ENCODE assay signal across 14 mouse cellular contexts in genomic region chr10:8878824-8879223, GRCm38 (mm10). TPM values are rescaled to one million over a fixed set of nuclear protein-coding genes. Genes with fewer than 3 reads are reported as not detected.
DNase-seq lines count a peak whose midpoint lies in the region; ATAC-seq and TF ChIP-seq lines count a peak whose summit lies in the region.
"Had no signal": no experiment of that assay in that cellular context is flagged by ENCODE, and none has a peak within 500 bp of the region (broad histone marks: within the 10 kb centered on the region; RNA-seq: fewer than 3 reads in every experiment).

No protein-coding gene starts in this region.

- no peaks in the 10 kb centered on the region for H3K27me3 ChIP-seq in heart, embryonic 16.5 days (ENCODE audit: control insufficient read depth, insufficient read depth, low read length)
- no peaks in the 10 kb centered on the region for H3K27me3 ChIP-seq in intestine, embryonic 15.5 days (replicated peaks)
- H3K27me3 ChIP-seq: hindbrain, embryonic 12.5 days had no signal

- peak overlapping the region; percentile 15 for H3K4me2 ChIP-seq in heart, embryonic 16.5 days (ENCODE audit: low read depth, low read length)
- H3K4me2 ChIP-seq in intestine, embryonic 15.5 days (replicated peaks) = peak overlapping the region; percentile 34; the same call in 1 of the 2 replicates
- H3K4me2 ChIP-seq: hindbrain, embryonic 12.5 days had no signal

- no peak overlapping the region for H3K9ac ChIP-seq in heart, embryonic 16.5 days (ENCODE audit: low read length)
- H3K9ac ChIP-seq in ES-E14 (ENCODE audit: insufficient read depth, low read depth, low read length, poor library complexity, severe bottlenecking) = 0 out of 2 replicates have a peak overlapping the region, but pooled peaks have one; percentile 58
- H3K9ac ChIP-seq in intestine, embryonic 15.5 days = no peak overlapping the region
- H3K9ac ChIP-seq: hindbrain, embryonic 12.5 days; liver, embryonic 14.5 days had no signal

- no peak overlapping the region for H3K27ac ChIP-seq in heart, embryonic 16.5 days (ENCODE audit: low read length)
- H3K27ac ChIP-seq in ES-E14 (ENCODE audit: insufficient read depth, low read depth, low read length, poor library complexity, severe bottlenecking) = peak overlapping the region; percentile 6; the same call in 1 of the 2 replicates
- no peak overlapping the region for H3K27ac ChIP-seq in intestine, embryonic 15.5 days
- H3K27ac ChIP-seq: forebrain, embryonic 10.5 days; hindbrain, embryonic 12.5 days; liver, embryonic 14.5 days had no signal

- H3K36me3 ChIP-seq in heart, embryonic 16.5 days (ENCODE audit: control insufficient read depth, insufficient read depth) = peaks cover 2% of the 10 kb centered on the region; the same call in 1 of the 2 replicates
- H3K36me3 ChIP-seq in ES-E14 (ENCODE audit: control insufficient read depth, insufficient read depth, low read length, poor library complexity, severe bottlenecking) = peaks cover 2% of the 10 kb centered on the region; the same call in 1 of the 2 replicates
- H3K36me3 ChIP-seq in intestine, embryonic 15.5 days = no peaks in the 10 kb centered on the region
- H3K36me3 ChIP-seq: hindbrain, embryonic 12.5 days had no signal

- in situ Hi-C loops in ES-E14 (cut with MboI; ENCODE audit: low sequenced_read_pairs in 2 of 2, unreplicated experiment in 2 of 2) = no loop called here

- 29% methylated on average over 9 of the region's 9 CpGs for WGBS in heart, embryonic 16.5 days
- 36% methylated on average over 9 of the region's 9 CpGs for WGBS in intestine, embryonic 15.5 days

- 0 out of 2 replicates have a peak, but pooled peaks cover 2% of the 10 kb centered on the region for H3K9me3 ChIP-seq in heart, embryonic 16.5 days (replicated peaks; ENCODE audit: control insufficient read depth, low read length)
- no peaks in the 10 kb centered on the region for H3K9me3 ChIP-seq in ES-E14 (ENCODE audit: control insufficient read depth, insufficient read depth, low read depth, low read length)
- H3K9me3 ChIP-seq in intestine, embryonic 15.5 days = no peaks in the 10 kb centered on the region
- H3K9me3 ChIP-seq: hindbrain, embryonic 12.5 days had no signal

- no peak for DNase-seq in heart, postnatal 10 days
- DNase-seq in ES-E14 (ENCODE audit: low read depth, low spot score) = no peak
- peak; percentile 11 for DNase-seq in lung, postnatal 10 days
- no peak for DNase-seq in Muller cell, postnatal 12 days (ENCODE audit: inconsistent ontology term)
- DNase-seq in c-Kit-positive CD71-positive TER-119-positive erythroid progenitor cells, embryonic 14.5 days (ENCODE audit: low spot score) = no peak
- no peak for DNase-seq in spleen, postnatal 4 days (ENCODE audit: low spot score in 2 of 2)
- DNase-seq: adrenal gland, postnatal 14 days; kidney, postnatal 10 days; layer of hippocampus, postnatal 36 days had no signal

- no peak for ATAC-seq in heart, embryonic 16.5 days (replicated peaks; ENCODE audit: extremely low read depth, insufficient read depth, low FRiP score)
- peak; percentile 46 for ATAC-seq in intestine, embryonic 15.5 days

- H3K4me3 ChIP-seq in heart, embryonic 16.5 days (ENCODE audit: low read length) = no peak overlapping the region
- peak overlapping the region; percentile 32 to 38; a peak in 2 of 4 replicates for H3K4me3 ChIP-seq in ES-E14 (ENCODE audit: insufficient read depth in 1 of 2, low read depth in 1 of 2, low read length in 2 of 2, poor library complexity in 1 of 2, severe bottlenecking in 1 of 2)
- H3K4me3 ChIP-seq in intestine, embryonic 15.5 days (replicated peaks) = no peak overlapping the region
- H3K4me3 ChIP-seq: forebrain, embryonic 10.5 days; hindbrain, embryonic 12.5 days had no signal

- intact Hi-C loops in heart, postnatal 10 days (cut with DNase I) = no loop called here

- peaks cover 7% of the 10 kb centered on the region for H3K4me1 ChIP-seq in heart, embryonic 16.5 days (ENCODE audit: control insufficient read depth, insufficient read depth, low read length)
- H3K4me1 ChIP-seq in ES-E14 (ENCODE audit: control insufficient read depth in 2 of 2, insufficient read depth in 2 of 2, low read length in 2 of 2, poor library complexity in 1 of 2) = peaks cover 15 to 17% of the 10 kb centered on the region in 2 experiments
- 0 out of 2 replicates have a peak, but pooled peaks cover 8% of the 10 kb centered on the region for H3K4me1 ChIP-seq in intestine, embryonic 15.5 days (replicated peaks)

TF ChIP-seq in ES-E14, 5 proteins besides CTCF, POLR2A, EP300 and RAD21:
- TF ChIP-seq ZNF384 (IDR thresholded peaks at IDR 0.05; ENCODE audit: low read depth, low read length) = no peak
- no peak for TF ChIP-seq MAFK (IDR thresholded peaks at IDR 0.05; ENCODE audit: insufficient read depth, low read depth, low read length)
- no peak for TF ChIP-seq HCFC1 (IDR thresholded peaks at IDR 0.05; ENCODE audit: borderline replicate concordance, insufficient read depth, low read length)
TF ChIP-seq in ES-E14: peak in this region for 0.

RNA-seq across cellular contexts. Expression of gene Sash1, which starts 7.0 kb away (rescaled TPM):
- polyA plus RNA-seq in heart, embryonic 16.5 days (2015; fragmentation: Nextera tagmentation; extraction: Ambion mirVana) = 2.6 and 3.8 TPM in 2 replicates
- total RNA-seq in heart, postnatal 10 days (2021) = 10 to 100 TPM; 53.8 to 63.6 TPM
- 16.8 and 23.7 TPM in 2 replicates for total RNA-seq in ES-E14 (2012; rRNA removed)
- 5.7 TPM in 2 replicates for polyA plus RNA-seq in intestine, embryonic 15.5 days (2015; fragmentation: Nextera tagmentation; extraction: Ambion mirVana)

Comparison
In these comparisons a context has a peak if more than half of its experiments do, and no peak if none do; other contexts are left out.
1. H3K4me3 ChIP-seq: peak in ES-E14 (2 of 2); none in heart, embryonic 16.5 days (single experiment) and intestine, embryonic 15.5 days (single experiment).